Mouse (Mus musculus) liver, embryonic 11.5 days (tissue): ENCODE measurements around the gene Fbl. TPM values are rescaled to one million over a fixed set of nuclear protein-coding genes. Genes with fewer than 3 reads are reported as not detected.
"Not testable (repeated sequence)": the region's sequence is repeated elsewhere in the genome, so short reads cannot be mapped to it uniquely, and the experiment has no call there.

Experiments
- ATAC-seq: fragments of 200-750 bp; cut with Nextera tagmentation; replicated peaks from 2 replicates; pipeline ENCODE4 v1.8.0; 2017; ENCODE audit warnings: moderate number of reproducible peaks, mild to moderate bottlenecking, moderate TSS enrichment, moderate library complexity; ENCODE audit not compliant: low FRiP score
- DNase-seq: peaks from one replicate; pipeline ENCODE4 v3.0.0-alpha.2; 2017; ENCODE audit warnings: low spot score
- H3K27ac ChIP-seq: fragments of 300-500 bp; sonication (generic); 2 replicates; pipeline ENCODE4 v1.5.1; 2014; ENCODE audit warnings: mild to moderate bottlenecking, low read depth, low read length, control low read depth
- H3K27me3 ChIP-seq: fragments of 300-500 bp; sonication (generic); replicated peaks from 2 replicates; pipeline ENCODE4 v1.6.1; 2014; ENCODE audit warnings: low read length, mixed read lengths; ENCODE audit not compliant: control insufficient read depth, insufficient read depth
- H3K36me3 ChIP-seq: fragments of 300-500 bp; sonication (generic); 2 replicates; pipeline ENCODE4 v1.6.1; 2014; ENCODE audit warnings: mild to moderate bottlenecking, low read length, moderate library complexity, mixed read lengths; ENCODE audit not compliant: control insufficient read depth, insufficient read depth
- H3K4me1 ChIP-seq: fragments of 300-500 bp; sonication (generic); replicated peaks from 2 replicates; pipeline ENCODE4 v1.6.1; 2014; ENCODE audit warnings: low read length, mixed read lengths; ENCODE audit not compliant: control insufficient read depth, insufficient read depth
- H3K4me2 ChIP-seq: fragments of 300-500 bp; sonication (generic); 2 replicates; pipeline ENCODE4 v1.6.1; 2014; ENCODE audit warnings: mild to moderate bottlenecking, control low read depth, moderate library complexity
- H3K4me3 ChIP-seq: fragments of 300-500 bp; sonication (generic); 2 replicates; pipeline ENCODE4 v1.5.1; 2014; ENCODE audit warnings: low read depth, low read length, control low read depth
- H3K9ac ChIP-seq: fragments of 300-500 bp; sonication (generic); 2 replicates; pipeline ENCODE4 v1.6.1; 2014; ENCODE audit warnings: low read depth, low read length, control low read depth
- H3K9me3 ChIP-seq: fragments of 300-500 bp; sonication (generic); 2 replicates; pipeline ENCODE4 v1.6.1; 2016; ENCODE audit warnings: low read length, inconsistent platforms, mixed read lengths; ENCODE audit not compliant: control insufficient read depth
- WGBS: fragments of 180-500 bp; shearing (Covaris S2); extraction: QIAGEN DNeasy Blood & Tissue Kit; methylation state at CpG from one replicate; pipeline ENCODE4 v1.1.7; 2014; 5-methylcytosine and 5-hydroxymethylcytosine counted together
- polyA plus RNA-seq: library from polyadenylated mRNA; unstranded; fragments of >200 nt; fragmentation: Nextera tagmentation; extraction: Ambion mirVana; gene quantifications from 2 replicates; pipeline ENCODE4 v1.2.1, GENCODE M21; 2014

The Fbl gene
- polyA plus RNA-seq, 1 experiment from 2014 or later = 51.2 TPM

- 90% methylated on average over 20 of the region's 20 CpGs for WGBS
- not testable (repeated sequence) for H3K36me3 ChIP-seq, H3K9ac ChIP-seq, ATAC-seq, H3K27me3 ChIP-seq, H3K4me1 ChIP-seq, H3K9me3 ChIP-seq, H3K27ac ChIP-seq, DNase-seq, H3K4me2 ChIP-seq, H3K4me3 ChIP-seq
Observed at GRCm38 (mm10) chr7:28218951-28219740, 49.6 kb downstream of the Fbl start.

GRCm38 (mm10) chr7:28226836-28227235 is 57.3 kb downstream of the Fbl start:
- not testable (repeated sequence) for H3K4me2 ChIP-seq, H3K4me3 ChIP-seq, H3K27me3 ChIP-seq, H3K9me3 ChIP-seq, H3K27ac ChIP-seq, H3K9ac ChIP-seq, DNase-seq, H3K36me3 ChIP-seq, ATAC-seq, H3K4me1 ChIP-seq
- 75% methylated on average over 4 of the region's 4 CpGs for WGBS

GRCm38 (mm10) chr7:28227421-28227820 is 57.9 kb downstream of the Fbl start:
- not testable (repeated sequence) for H3K9ac ChIP-seq, H3K4me1 ChIP-seq, H3K4me2 ChIP-seq, H3K27ac ChIP-seq, H3K9me3 ChIP-seq, H3K4me3 ChIP-seq, H3K36me3 ChIP-seq, H3K27me3 ChIP-seq, DNase-seq, ATAC-seq
- 91% methylated on average over 4 of the region's 4 CpGs for WGBS

Other genes with a start within 250 kb of the Fbl start
- gene Zfp974, start 240.2 kb upstream of the Fbl start, polyA plus RNA-seq = 3.5 and 4.4 TPM in 2 replicates
- 14.1 and 15.4 TPM in 2 replicates for gene Zfp780b, start 190.5 kb upstream of the Fbl start, polyA plus RNA-seq
- 6.2 and 6.6 TPM in 2 replicates for gene Zfp850, start 155.6 kb upstream of the Fbl start, polyA plus RNA-seq
- 291 and 316 TPM in 2 replicates for gene Psmc4, start 119.6 kb upstream of the Fbl start, polyA plus RNA-seq
- gene Fcgbp, start 98.5 kb upstream of the Fbl start, polyA plus RNA-seq = 0.04 TPM in 1 of 2 replicates, not detected in the other
- gene 9530053A07Rik, start 40.2 kb upstream of the Fbl start, polyA plus RNA-seq = not detected in 2 replicates
- 5.2 and 6.0 TPM in 2 replicates for gene Dyrk1b, start 9.8 kb downstream of the Fbl start, polyA plus RNA-seq
- 3.8 and 4.6 TPM in 2 replicates for gene Eid2, start 98.2 kb downstream of the Fbl start, polyA plus RNA-seq
- 5.9 and 6.5 TPM in 2 replicates for gene Eid2b, start 108.0 kb downstream of the Fbl start, polyA plus RNA-seq
- not detected in 2 replicates for gene Selenov, start 121.5 kb downstream of the Fbl start, polyA plus RNA-seq
- gene Dll3, start 132.5 kb downstream of the Fbl start, polyA plus RNA-seq = 0.31 and 0.62 TPM in 2 replicates
- gene Timm50, start 142.4 kb downstream of the Fbl start, polyA plus RNA-seq = 217 and 224 TPM in 2 replicates
- gene Supt5, start 169.0 kb downstream of the Fbl start, polyA plus RNA-seq = 77.9 and 78.9 TPM in 2 replicates
- 1,377 and 1,547 TPM in 2 replicates for gene Rps16, start 180.9 kb downstream of the Fbl start, polyA plus RNA-seq
- 29.2 and 34.4 TPM in 2 replicates for gene Plekhg2, start 202.9 kb downstream of the Fbl start, polyA plus RNA-seq
- gene Zfp36, start 210.5 kb downstream of the Fbl start, polyA plus RNA-seq = 9.9 and 10.2 TPM in 2 replicates
- gene Med29, start 223.0 kb downstream of the Fbl start, polyA plus RNA-seq = 44.7 and 45.7 TPM in 2 replicates
- gene Paf1, start 223.2 kb downstream of the Fbl start, polyA plus RNA-seq = 56.1 and 58.6 TPM in 2 replicates